ENCODE assay signal across 11 mouse cellular contexts in the genomic region with DNA sequence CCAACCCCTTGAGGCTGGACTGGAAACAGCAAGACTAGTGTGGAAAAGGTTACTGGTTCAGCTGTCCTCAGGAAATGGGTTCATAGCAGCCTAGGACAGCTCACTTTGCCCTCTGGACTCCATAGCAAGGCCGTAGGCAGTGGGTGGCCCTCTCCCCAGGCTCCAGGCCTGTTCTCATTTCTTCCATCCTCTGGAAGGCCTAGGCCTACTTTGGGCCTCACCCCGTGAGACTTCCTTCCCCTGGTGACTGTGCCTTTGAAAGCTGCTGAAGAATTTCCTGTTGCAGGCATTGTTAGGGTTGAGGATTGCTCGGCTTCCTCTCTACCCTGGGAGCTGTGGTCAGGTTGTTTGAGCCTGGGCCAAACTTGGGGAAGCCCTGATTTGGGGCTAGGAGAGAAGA. TPM values are rescaled to one million over a fixed set of nuclear protein-coding genes. Genes with fewer than 3 reads are reported as not detected.
A peak's percentile ranks its signal among the peaks of the same experiment; 100 is the strongest.
DNase-seq lines count a peak whose midpoint lies in the region; ATAC-seq and TF ChIP-seq lines count a peak whose summit lies in the region.
"Had no signal": no experiment of that assay in that cellular context is flagged by ENCODE, and none has a peak within 500 bp of the region (broad histone marks: within the 10 kb centered on the region; RNA-seq: fewer than 3 reads in every experiment).

No protein-coding gene starts in this region.

- DNase-seq in forebrain, embryonic 10.5 days (ENCODE audit: extremely low spot score, low spot score): no peak
- DNase-seq in kidney, adult 18-20 months: peak; percentile 42
- DNase-seq in lung, postnatal 36 days: peak; percentile 77
- DNase-seq in urinary bladder, postnatal 4 days (ENCODE audit: low spot score in 2 of 2): no peak
- DNase-seq in layer of hippocampus, postnatal 36 days: no peak
- DNase-seq in right cerebral cortex, postnatal 14 days: no peak

- 0 out of 2 replicates have a peak, but pooled peaks cover 5% of the 10 kb centered on the region for H3K4me1 ChIP-seq in forebrain, embryonic 10.5 days
- H3K4me1 ChIP-seq in forebrain, embryonic 15.5 days: no peaks in the 10 kb centered on the region
- peaks cover 4% of the 10 kb centered on the region for H3K4me1 ChIP-seq in cortical plate, adult 2 months (ENCODE audit: control insufficient read depth, insufficient read depth, low read length)
- H3K4me1 ChIP-seq: embryonic facial prominence, embryonic 15.5 days had no signal

- TF ChIP-seq CTCF in cortical plate, adult 2 months (IDR thresholded peaks at IDR 0.05; ENCODE audit: extremely low read depth, insufficient read depth, low read length): no peak

- no peak for TF ChIP-seq POLR2A in cortical plate, adult 2 months (IDR thresholded peaks at IDR 0.05; ENCODE audit: extremely low read depth, insufficient read depth, low read length)

- H3K36me3 ChIP-seq in forebrain, embryonic 10.5 days (replicated peaks): no peaks in the 10 kb centered on the region
- H3K36me3 ChIP-seq in forebrain, embryonic 15.5 days: no peaks in the 10 kb centered on the region
- H3K36me3 ChIP-seq: embryonic facial prominence, embryonic 15.5 days had no signal

- 70% methylated on average over 3 of the region's 3 CpGs for WGBS in forebrain, embryonic 10.5 days
- WGBS in forebrain, embryonic 15.5 days: 59% methylated on average over 3 of the region's 3 CpGs

- no peak overlapping the region for H3K4me3 ChIP-seq in forebrain, embryonic 10.5 days
- H3K4me3 ChIP-seq in forebrain, embryonic 15.5 days: no peak overlapping the region
- H3K4me3 ChIP-seq in cortical plate, adult 2 months (ENCODE audit: insufficient read depth, low read length): no peak overlapping the region
- H3K4me3 ChIP-seq: embryonic facial prominence, embryonic 15.5 days; myocyte had no signal

- ATAC-seq in forebrain, embryonic 15.5 days (replicated peaks): no peak

- no peaks in the 10 kb centered on the region for H3K27me3 ChIP-seq in forebrain, embryonic 10.5 days (ENCODE audit: poor library complexity, severe bottlenecking)
- H3K27me3 ChIP-seq in forebrain, embryonic 15.5 days: no peaks in the 10 kb centered on the region
- H3K27me3 ChIP-seq: CH12.LX; embryonic facial prominence, embryonic 15.5 days had no signal

- no peak overlapping the region for H3K9ac ChIP-seq in forebrain, embryonic 15.5 days (replicated peaks)
- H3K9ac ChIP-seq: embryonic facial prominence, embryonic 15.5 days had no signal

- no peak overlapping the region for H3K4me2 ChIP-seq in forebrain, embryonic 15.5 days (replicated peaks)
- H3K4me2 ChIP-seq: embryonic facial prominence, embryonic 15.5 days had no signal

- H3K27ac ChIP-seq in forebrain, embryonic 10.5 days: peak overlapping the region; percentile 53; the same call in 1 of the 2 replicates
- no peak overlapping the region for H3K27ac ChIP-seq in forebrain, embryonic 15.5 days (replicated peaks)
- H3K27ac ChIP-seq in cortical plate, adult 2 months (ENCODE audit: insufficient read depth, low read length): peak overlapping the region; percentile 17; the same call in 1 of the 2 replicates

- H3K9me3 ChIP-seq in forebrain, embryonic 10.5 days: no peaks in the 10 kb centered on the region
- H3K9me3 ChIP-seq in forebrain, embryonic 15.5 days: no peaks in the 10 kb centered on the region
- H3K9me3 ChIP-seq: embryonic facial prominence, embryonic 15.5 days had no signal

RNA-seq across cellular contexts. Expression of a gene that starts 22.1 kb away (rescaled TPM):
- polyA plus RNA-seq in forebrain, embryonic 10.5 days (2016; fragmentation: Nextera tagmentation; extraction: Ambion mirVana): 0.15 and 0.38 TPM in 2 replicates
- polyA plus RNA-seq in forebrain, embryonic 15.5 days (2015; fragmentation: Nextera tagmentation; extraction: Ambion mirVana): 0.96 and 3.1 TPM in 2 replicates
- polyA plus RNA-seq in cortical plate, adult 2 months (2012; rRNA removed): 0.23 and 0.52 TPM in 2 replicates
- under 1 TPM; 0.22 to 0.51 TPM for total RNA-seq in layer of hippocampus, postnatal 36 days (2021)
- polyA plus RNA-seq: myocyte had no signal

RNA-seq across cellular contexts. Expression of a gene that starts 48.5 kb away (rescaled TPM):
- 1.2 and 1.5 TPM in 2 replicates for polyA plus RNA-seq in forebrain, embryonic 10.5 days (2016; fragmentation: Nextera tagmentation; extraction: Ambion mirVana)
- 3.4 and 3.7 TPM in 2 replicates for polyA plus RNA-seq in forebrain, embryonic 15.5 days (2015; fragmentation: Nextera tagmentation; extraction: Ambion mirVana)
- 18.5 and 18.6 TPM in 2 replicates for polyA plus RNA-seq in cortical plate, adult 2 months (2012; rRNA removed)
- 10 to 100 TPM; 32.2 to 33.7 TPM for total RNA-seq in layer of hippocampus, postnatal 36 days (2021)

Comparison
In these comparisons a context has a peak if more than half of its experiments do, and no peak if none do; other contexts are left out.
1. DNase-seq: peak in kidney, adult 18-20 months (single experiment) and lung, postnatal 36 days (single experiment); none in forebrain, embryonic 10.5 days (single experiment), urinary bladder, postnatal 4 days (0 of 2), layer of hippocampus, postnatal 36 days (0 of 2) and right cerebral cortex, postnatal 14 days (single experiment).